Mouse (Mus musculus): ENCODE measurements around the gene Kmt2b.

Kmt2b gene

DNA sequence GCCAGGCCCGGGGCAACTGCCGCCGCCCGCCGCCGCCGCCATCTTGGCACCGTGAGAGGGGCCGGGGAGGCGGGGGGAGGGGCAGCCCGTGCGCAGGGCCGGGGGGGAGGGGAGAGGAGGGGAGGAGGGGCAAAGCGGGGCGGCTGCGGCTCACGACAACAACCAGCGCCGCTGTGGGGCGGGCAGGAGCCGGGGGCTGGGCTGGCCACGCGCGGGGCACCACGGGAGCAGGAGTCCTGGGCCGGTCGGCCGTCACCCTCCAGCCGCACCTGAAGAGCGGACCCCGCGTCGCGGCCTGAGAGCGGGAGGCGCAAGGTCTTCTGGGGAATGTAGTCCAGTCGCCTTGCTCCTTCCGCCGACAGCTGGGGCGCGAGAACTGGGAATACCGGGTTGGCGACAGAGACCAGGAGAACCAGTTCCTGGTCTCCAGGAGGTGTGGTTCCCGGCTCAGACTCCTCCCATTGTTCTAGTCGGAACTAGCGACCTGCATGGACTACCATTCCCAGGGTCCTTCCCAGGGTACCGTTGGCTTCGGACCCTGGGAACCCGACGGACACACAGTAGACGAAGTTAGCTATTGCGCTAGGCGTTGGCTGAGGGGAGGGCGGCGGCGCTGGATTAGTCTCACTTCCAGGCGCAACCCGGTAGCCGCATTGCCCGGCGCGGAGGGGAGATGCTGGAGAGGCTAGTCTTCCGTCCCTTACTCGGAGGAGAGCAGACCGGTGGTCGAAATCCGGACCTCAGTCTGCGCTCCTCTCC is at the start of gene Kmt2b:
Gene Kmt2b (minus strand): TSS at position 51 of the 759 bp plus-strand sequence.
- DNase-seq (ENCODE audit: extremely low spot score, low read depth, low spot score): peak; percentile 85

DNA sequence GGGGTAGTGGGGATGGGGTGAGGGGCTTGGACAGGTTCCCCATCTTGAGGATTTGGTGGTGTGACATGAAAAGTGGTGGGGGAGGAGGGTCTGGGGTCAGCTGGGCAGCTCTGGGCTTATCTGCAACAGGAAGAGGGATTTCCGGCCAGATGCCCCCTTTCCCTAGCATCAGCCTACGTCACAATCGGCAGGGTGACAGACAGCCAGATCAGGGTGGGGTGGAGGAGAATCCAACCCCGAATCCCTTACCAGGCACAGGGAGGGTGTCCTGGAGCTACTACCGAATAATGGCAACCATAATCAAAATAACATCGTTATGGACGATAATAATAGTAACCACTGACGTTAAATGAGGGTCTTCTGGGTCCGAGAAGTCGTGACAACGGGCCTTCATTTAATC is 47.9 kb upstream of the Kmt2b start:
- no peak for DNase-seq (ENCODE audit: extremely low spot score, low read depth, low spot score)

DNA sequence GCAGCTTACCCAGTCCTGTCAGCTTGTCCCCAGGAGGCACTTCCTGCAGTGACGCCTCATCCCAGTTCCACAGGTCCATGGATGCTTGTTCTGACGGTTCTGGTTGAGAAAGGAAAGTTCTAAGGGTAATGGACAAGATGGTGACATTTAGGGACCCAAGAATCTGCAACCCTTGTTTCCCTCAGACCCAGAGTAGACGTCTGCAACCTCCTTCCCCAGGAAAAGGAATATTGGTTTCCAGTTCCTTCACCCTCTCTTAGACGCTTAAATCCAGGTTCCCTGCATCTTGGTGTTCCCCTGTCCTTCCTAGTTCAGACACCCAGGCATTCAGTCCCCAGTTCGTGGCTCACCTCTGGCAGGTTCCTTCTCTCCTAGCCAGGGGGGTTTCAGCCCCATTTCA is 47.2 kb upstream of the Kmt2b start, which contains the start of gene Etv2:
Gene Etv2 (minus strand): TSS at position 101 of the 400 bp plus-strand sequence.
- DNase-seq (ENCODE audit: extremely low spot score, low read depth, low spot score): no peak

DNA sequence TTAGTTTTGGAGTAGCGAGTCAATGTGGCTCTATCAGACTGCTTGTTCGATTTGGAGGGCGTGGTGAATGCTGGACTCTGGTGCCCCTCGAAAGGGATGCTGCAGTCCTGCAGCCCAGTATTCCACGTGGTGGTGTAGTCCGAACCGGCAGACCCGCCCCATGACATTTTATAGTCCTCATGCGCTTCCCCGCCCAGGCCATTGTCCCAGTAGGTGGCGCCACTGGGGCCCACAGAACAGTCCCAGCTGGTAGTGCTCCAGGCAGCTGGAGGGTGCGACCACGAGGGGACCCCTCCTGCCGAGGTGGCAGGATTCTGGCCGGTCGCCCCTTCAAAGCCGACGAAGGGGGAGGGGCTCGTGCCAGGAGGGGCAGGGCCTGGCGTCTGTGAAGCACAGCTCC is 46.1 kb upstream of the Kmt2b start:
- DNase-seq (ENCODE audit: extremely low spot score, low read depth, low spot score): no peak

DNA sequence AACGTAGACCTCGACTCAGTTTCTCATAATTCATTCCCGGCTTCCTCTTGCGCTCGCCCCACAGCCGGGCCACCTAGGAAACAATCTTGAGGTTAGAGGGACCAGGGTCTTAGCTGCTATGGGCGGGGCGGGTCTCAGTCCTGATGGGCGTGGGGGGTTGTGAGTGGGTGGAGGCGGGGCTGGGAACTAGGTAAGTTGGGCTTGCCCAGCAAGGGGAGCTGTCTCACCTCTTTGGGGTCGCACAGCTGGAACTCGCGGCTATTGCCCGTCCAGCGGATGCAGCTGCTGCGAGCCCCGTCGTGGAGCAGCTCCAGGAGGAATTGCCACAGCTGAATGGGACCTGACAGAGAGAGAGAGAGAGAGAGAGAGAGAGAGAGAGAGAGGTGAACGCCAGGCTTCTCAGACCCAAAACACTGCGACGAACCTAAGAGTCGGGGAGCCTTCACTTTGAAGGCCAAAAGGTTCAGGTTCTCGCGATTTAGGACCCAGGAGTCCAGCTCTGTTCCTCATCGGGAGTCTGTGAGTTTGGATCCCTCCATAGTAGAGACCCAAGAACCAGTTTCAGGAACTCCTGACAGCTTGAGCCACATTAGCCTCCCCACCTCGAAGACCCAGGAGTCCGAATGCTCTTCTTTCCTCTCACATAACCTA is 45.4 kb upstream of the Kmt2b start:
- no peak for DNase-seq (ENCODE audit: extremely low spot score, low read depth, low spot score)

DNA sequence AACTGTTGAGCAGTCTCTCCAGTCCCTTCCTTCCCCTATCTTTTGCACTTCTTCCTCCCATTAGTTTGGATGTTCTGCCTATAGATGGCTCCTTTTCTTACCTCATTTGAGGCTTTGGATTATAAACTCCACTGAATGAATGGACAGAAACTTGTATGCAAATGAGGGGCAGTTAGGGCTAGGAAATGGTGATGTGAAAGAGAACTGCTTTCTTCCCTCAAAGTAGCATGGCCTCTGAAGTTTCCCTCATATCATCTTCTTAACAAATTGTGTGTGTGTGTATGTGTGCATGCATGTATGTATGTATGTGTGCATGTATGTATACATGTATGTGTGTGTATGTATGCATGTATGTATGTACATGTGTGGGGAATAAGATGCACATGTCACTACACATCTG is 40.5 kb upstream of the Kmt2b start:
- no peak for DNase-seq (ENCODE audit: extremely low spot score, low read depth, low spot score)

DNA sequence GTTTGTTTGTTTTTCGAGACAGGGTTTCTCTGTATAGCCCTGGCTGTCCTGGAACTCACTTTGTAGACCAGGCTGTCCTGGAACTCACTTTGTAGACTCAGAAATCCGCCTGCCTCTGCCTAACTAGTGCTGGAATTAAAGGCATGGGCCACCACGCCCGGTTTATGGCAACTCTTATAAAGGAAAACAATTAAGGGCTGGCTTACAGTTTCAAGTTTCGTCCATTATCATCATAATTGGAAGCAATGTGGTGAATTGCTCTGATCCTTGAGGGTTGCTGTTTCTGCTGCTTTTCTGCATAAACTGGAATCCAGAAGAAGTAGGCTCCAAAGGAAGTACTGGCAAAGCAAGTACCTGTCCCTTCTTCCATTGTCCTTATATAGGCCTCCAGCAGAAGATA is 38.1 kb upstream of the Kmt2b start:
- DNase-seq (ENCODE audit: extremely low spot score, low read depth, low spot score): no peak

DNA sequence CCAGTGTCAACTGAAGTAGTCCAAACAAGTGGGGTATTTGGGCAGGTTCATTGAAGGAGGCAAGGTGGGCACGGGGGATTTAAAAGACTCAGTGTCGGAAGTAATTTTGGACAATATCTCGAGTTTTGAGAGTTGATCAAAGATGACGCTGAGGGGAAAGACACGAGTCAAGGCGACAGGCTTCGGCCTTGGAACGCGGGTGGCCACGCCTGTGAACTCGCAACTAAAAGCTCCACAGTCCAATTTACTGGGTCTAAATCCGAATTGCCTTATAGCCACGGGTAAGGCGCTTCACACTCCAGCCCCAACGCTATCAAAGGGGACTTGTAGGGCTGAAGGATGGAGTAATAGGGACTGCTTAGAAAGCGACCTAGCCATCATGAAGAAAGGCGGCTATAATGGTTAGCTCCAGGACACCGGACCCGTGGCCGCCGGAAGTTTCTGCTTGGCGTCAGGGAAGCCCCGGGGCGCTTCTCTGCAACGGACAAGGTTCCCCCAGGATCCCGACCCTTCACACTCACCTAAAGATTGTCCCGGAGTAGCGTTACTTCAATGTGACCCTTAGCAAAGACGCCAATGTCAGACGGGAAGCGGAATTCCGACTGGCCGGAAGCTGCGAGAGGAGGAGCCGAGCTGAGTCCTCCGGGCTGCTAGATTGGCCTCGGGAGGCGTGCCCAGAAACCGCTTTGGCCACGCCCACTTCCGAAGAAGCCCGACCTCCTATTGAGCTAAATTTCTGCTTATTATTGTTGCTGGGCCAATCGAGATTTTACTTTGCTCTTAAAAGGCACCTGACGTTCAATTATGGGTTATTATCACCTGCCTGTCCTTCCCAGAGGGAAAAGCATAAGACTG is 37.2 kb upstream of the Kmt2b start, which contains the start of gene Cox6b1:
Gene Cox6b1 (minus strand): TSS at position 622 of the 855 bp plus-strand sequence.
- no peak for DNase-seq (ENCODE audit: extremely low spot score, low read depth, low spot score)

DNA sequence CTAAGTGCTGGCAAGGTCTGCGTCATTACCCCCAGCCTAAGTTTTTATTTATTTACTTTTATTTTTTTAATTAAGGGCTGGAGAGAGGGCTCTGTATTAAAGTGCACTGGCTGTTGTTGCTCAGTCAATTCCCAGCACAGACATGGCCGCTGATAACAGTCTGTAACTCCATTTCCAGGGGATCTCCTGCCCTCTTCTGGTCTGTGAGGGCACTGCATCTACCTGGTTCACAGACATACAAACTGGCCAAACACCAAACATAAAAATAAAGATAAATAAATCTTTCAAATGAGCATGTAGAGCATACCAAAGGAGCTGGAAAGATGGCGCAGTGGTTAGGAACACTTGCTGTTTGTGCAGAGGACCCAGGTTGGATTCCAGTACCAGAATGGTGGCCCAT is 30.7 kb upstream of the Kmt2b start:
- DNase-seq (ENCODE audit: extremely low spot score, low read depth, low spot score): no peak

DNA sequence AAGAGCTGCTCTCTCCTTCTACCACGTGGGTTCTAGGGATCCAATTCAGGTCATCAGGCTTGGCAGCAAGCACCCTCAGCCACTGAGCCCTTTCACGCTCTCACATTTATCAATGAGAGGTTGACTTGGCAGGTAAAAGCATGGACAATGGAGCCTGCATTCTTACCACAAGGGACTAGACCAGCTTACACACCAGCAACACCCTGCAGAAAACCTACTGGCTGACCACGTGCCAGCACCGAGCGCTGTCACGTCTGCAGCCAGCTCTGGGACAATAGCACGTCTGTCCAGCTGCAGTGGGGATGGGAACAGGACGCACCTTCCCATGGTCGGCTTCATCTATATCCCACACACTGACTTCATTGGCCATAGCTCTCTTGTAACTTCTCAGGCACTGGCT is 30.1 kb upstream of the Kmt2b start:
- DNase-seq (ENCODE audit: extremely low spot score, low read depth, low spot score): no peak

DNA sequence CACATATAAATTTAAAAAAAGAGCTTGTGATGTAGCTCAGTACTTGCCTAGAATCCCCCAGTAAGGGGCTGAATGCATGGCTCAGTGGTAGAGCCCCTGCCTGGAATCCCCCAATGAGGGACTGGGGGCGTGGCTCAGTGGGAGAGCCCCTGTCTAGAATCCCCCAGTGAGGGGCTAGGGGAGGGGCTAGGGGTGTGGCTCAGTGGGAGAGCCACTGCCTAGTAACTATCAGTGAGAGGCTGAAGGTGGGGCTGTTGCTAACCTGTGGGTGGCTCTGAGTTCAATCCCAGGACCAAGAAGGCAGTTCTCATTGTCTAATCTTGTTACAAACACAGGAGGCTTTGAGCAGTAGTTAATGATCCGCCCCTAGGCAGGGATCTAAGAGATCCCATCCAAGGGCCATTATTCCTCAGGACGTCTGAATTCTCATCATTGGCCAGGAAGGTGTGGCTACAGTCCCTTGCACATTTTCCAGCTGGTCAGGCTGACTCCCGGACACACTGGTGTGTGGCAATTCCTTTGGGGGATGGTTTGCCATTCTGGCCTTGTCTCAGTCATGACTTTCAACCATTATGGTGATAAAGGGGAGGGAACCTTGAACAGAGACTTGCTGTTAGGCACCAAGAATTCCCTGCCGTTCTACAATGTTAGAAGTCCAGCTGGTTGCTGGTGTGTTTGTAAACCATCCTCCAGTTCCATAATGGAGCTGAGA is 26.7 kb upstream of the Kmt2b start:
- no peak for DNase-seq (ENCODE audit: extremely low spot score, low read depth, low spot score)

DNA sequence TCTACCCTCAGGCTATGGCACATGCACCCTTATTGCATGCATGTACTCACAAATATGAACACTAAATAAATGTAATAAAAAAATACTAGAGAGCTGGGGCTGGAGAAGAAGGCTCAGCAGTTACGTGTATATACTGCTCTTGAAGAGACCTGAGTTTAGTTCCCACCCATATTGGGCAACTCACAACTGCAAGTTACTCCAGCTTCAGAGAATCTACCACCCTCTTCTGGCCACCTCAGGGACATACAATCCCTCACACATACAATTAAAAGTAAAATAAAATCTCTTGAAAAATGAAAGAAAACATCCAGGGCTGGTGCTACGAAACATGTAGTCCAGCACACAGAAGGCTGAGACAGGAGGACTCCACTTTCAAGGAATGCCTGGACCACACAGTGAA is 25.9 kb upstream of the Kmt2b start:
- no peak for DNase-seq (ENCODE audit: extremely low spot score, low read depth, low spot score)

DNA sequence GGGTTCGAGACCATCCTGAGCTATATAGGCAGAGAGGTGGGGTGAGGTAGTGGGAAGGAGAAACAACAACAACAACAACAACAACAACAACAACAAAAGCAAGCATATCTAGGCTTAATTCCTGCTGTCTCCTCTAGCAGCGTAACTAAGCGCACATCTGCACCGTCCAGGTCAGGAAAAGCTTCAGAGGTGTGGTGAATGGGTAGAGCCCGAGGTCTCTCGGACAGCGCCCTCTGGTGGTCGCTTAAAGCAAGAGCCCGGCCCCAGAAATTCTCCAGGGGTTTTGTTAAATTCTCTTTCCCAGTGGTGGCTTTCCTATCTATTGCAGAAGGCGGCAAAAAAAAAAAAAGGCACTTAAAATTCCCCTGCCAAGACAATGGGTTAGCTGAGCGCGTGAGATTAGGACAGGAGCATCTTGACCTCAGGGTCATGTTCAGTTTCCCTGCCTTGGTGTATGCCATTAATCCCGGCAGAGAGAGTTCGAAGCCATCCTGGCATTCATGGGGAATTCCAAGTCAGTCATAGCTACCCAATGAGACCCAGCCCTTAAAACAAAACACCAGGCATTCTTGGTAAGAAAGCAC is 25.1 kb upstream of the Kmt2b start:
- no peak for DNase-seq (ENCODE audit: extremely low spot score, low read depth, low spot score)

DNA sequence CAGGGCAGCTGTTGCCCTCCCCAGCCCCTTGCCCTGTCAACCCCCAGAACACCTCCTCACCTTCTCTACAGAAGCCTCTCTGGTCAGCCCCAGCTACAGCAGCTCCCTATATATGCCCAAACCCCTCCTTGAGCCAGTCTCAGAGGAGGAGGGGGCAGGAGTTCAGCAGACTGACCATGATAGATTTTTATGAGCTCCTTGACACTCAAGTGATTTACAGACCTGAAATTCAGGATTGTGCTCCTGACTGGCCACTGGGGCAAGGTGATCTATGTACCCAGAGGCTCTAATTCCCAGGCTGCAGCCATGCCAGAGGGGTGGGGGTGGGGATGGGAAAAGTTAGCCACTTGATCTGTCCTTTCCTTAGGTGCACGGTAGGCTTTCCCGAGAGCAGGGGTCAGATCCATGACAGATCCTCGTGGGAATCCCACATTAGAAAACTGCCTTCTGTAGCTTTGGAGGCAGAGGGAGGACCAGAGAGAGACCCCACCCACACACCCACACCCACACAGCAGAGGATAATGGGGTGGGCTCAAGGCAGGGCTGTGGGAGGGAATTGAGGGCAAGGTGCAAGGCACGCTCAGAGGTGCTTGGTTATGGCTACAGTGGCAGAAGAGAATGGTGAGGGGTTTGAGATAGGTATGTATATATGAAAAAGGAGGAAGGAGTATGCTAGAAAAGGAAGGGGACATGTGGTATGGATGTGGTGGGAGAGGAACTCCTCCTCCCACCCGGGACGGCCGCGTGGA is 24.3 kb upstream of the Kmt2b start, which contains the start of gene Upk1a:
Gene Upk1a (minus strand): TSS at position 194 of the 749 bp plus-strand sequence.
- DNase-seq (ENCODE audit: extremely low spot score, low read depth, low spot score): no peak

DNA sequence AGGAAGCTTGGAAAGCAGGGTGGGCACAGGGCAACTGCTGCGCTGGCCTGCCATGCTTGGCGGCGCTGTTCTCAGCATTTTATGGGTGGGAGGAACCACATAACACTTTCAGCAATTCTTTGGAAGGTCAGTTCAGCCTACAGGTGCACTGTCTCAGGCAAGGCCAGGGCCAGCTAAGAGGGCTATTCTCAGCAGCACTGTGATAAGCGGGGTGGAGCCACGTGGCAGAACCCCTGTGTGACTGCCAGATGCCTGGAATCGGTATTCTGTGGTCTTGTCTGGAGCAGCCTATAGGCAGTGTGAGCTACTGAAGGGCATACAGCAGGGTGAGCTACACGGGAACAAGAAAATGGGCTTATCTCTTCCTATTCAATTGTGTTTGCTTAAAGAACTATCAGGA is 21.5 kb upstream of the Kmt2b start:
- no peak for DNase-seq (ENCODE audit: extremely low spot score, low read depth, low spot score)

DNA sequence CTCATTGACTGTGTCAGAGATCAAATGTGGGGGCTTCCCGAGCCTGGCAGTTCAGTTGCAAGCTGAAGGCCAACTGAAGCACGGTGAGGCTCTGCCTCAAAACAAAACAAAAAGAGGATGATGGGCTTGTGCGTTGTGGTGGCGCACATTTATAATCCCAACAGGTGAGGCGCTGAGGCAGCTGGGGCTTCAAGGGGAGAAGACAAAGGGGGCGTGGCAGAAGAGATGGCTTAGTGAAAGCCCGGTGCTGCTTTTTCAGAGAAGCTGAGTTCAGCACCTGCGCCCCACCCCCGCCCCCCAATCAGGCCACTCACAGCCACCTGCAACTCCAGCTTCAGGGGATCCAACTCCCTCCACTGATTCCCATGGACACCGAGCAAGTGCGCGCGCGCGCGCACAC is 19.9 kb upstream of the Kmt2b start:
- no peak for DNase-seq (ENCODE audit: extremely low spot score, low read depth, low spot score)

DNA sequence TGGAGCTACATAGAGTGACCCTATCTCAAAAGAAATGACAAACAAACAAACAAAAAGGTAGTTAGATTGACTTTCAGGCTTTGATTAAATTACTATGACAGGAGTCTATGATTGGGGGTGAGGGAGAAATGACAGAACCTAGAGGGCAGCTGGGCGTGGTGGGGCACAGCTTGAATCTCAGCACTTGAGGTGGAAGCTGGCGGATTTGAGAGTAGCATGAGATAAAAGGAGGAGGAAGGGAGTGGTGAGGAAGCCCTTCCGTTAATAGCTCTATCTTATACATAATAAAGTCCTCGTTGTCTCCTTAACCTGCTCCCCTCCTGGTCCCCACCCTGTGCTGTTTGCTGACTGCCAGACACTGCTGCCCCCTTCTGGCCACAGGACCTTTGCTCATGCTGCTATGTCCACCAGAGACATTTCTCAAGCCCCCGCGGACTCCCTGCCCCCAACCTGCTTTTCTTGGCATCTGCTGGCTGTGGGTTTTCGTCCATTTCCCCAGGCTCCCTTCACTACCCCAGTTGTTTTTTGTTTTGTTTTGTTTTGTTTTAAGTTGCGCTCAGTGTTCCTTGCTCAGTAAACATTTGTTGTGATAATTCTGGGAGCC is 19.3 kb upstream of the Kmt2b start:
- DNase-seq (ENCODE audit: extremely low spot score, low read depth, low spot score): no peak

DNA sequence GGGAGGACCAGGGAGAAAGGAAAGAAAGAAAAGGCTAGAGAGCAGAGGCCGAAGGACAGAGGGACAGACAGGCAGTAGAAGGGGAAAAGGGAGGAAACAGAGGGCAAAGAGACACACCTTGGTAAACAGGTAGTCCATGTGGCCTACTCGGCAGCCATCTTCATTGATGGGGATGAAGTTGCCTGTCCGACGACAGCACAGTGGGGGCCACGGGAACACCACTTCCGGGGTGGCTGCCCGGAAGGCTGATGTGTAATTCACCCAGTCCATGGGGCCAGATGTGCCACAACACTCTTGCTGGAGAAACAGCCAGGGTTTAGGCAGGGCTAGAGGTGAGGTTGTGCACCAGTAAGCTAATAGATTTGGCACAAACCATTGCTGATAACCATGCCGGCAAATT is 16.4 kb upstream of the Kmt2b start:
- DNase-seq (ENCODE audit: extremely low spot score, low read depth, low spot score): no peak

DNA sequence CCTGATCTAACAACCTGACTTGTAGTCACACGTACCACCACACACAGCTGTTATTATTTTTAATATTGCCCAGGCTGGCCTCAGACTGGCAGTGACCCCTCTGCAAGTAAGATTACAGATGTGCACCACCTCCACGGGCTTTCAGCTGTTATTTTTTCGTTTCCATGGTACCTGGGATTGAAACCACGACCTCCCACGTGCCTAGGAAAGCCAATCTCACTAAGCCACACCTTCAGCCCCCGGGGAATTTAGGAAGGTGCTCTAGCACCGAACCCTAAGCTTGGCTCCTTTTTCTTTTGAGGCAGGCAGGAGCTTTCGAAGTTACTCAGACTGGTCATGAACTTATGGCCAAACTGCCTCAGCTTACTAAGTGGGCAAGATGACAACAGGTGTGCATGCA is 15.9 kb upstream of the Kmt2b start:
- no peak for DNase-seq (ENCODE audit: extremely low spot score, low read depth, low spot score)

All from hindlimb bud, embryonic 11.5 days (tissue).